Mouse (Mus musculus) intestine, postnatal 0 days (tissue): ENCODE measurements at regions not wholly inside any gene's neighbourhood (a gene's known extent, or its start where the extent isn't known, plus 50 kb on each side); places are given as distances from the start of the nearest gene placed in this dataset.

ENCODE experiments used
- ATAC-seq: fragments of 200-750 bp; cut with Nextera tagmentation; 2 replicates; pipeline ENCODE4 v1.8.0; 2017; ENCODE audit warnings: mild to moderate bottlenecking, moderate TSS enrichment, moderate library complexity
- H3K27ac ChIP-seq: fragments of 300-500 bp; sonication (generic); 2 replicates; pipeline ENCODE4 v1.5.1; 2014; ENCODE audit warnings: mild to moderate bottlenecking, low read depth, low read length, moderate library complexity
- H3K27me3 ChIP-seq: fragments of 300-500 bp; sonication (generic); replicated peaks from 2 replicates; pipeline ENCODE4 v1.6.1; 2014; ENCODE audit warnings: low read length, mixed read lengths; ENCODE audit not compliant: control insufficient read depth, insufficient read depth
- H3K36me3 ChIP-seq: fragments of 300-500 bp; sonication (generic); 2 replicates; pipeline ENCODE4 v1.6.1; 2014; ENCODE audit warnings: mild to moderate bottlenecking, moderate library complexity; ENCODE audit not compliant: control insufficient read depth, insufficient read depth
- H3K4me1 ChIP-seq: fragments of 300-500 bp; sonication (generic); replicated peaks from 2 replicates; pipeline ENCODE4 v1.6.1; 2014; ENCODE audit warnings: antibody characterized with exemption, low read length, mixed read lengths; ENCODE audit not compliant: control insufficient read depth, insufficient read depth
- H3K4me2 ChIP-seq: fragments of 300-500 bp; sonication (generic); replicated peaks from 2 replicates; pipeline ENCODE4 v1.6.1; 2014; ENCODE audit warnings: low read depth, mild to moderate bottlenecking, moderate library complexity
- H3K4me3 ChIP-seq: fragments of 300-500 bp; sonication (generic); 2 replicates; pipeline ENCODE4 v1.5.1; 2014; ENCODE audit warnings: low read depth, low read length
- H3K9ac ChIP-seq: fragments of 300-500 bp; sonication (generic); 2 replicates; pipeline ENCODE4 v1.6.1; 2014; ENCODE audit warnings: mild to moderate bottlenecking, low read depth, low read length
- H3K9me3 ChIP-seq: fragments of 300-500 bp; sonication (generic); 2 replicates; pipeline ENCODE4 v1.6.1; 2016; ENCODE audit warnings: mixed run types; ENCODE audit not compliant: control insufficient read depth
- CTCF ChIP-seq: sonication (generic); IDR thresholded peaks from 2 replicates; pipeline ENCODE4 v1.5.1; 2016; ENCODE audit warnings: low read depth, mild to moderate bottlenecking, control low read depth, antibody characterized with exemption, moderate library complexity
- WGBS: fragments of 180-500 bp; shearing (Covaris S2); extraction: QIAGEN DNeasy Blood & Tissue Kit; methylation state at CpG from one replicate; pipeline ENCODE4 v1.1.7; 2014; 5-methylcytosine and 5-hydroxymethylcytosine counted together

DNA sequence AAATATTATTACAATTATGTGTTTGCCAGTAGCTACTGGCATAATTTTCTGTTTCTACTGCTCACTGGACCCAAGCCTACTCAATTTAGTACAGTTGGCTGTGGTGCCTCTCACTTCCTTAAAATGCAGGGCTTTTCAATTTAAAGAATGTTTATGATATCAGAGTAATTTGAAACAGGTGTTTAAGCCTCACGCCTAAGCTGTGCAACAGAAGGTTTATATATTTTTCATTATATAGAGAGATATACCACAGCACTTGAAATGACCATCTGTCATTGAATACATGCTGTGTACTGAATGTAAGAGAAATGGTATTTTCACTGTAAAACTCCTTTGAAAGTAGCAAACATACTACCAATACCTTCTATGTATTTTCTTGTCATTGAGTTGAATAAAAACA, 376.8 kb downstream of the Otol1 start:
- no peak overlapping the region for H3K9ac ChIP-seq
- no peaks in the 10 kb centered on the region for H3K36me3 ChIP-seq
- 61% methylated on average over 1 of the region's 1 CpGs for WGBS
- no peak overlapping the region for H3K27ac ChIP-seq
- no peaks in the 10 kb centered on the region for H3K4me1 ChIP-seq
- no peak for ATAC-seq
- H3K9me3 ChIP-seq: no peaks in the 10 kb centered on the region
- H3K4me2 ChIP-seq: no peak overlapping the region
- H3K27me3 ChIP-seq: no peaks in the 10 kb centered on the region
- no peak for TF ChIP-seq CTCF
- H3K4me3 ChIP-seq: no peak overlapping the region

GRCm38 (mm10) chr3:70385961-70386360, 378.5 kb downstream of the Otol1 start:
- Histone ChIP-seq H3K9ac (no peak overlapping the region), H3K4me1 (no peaks in the 10 kb centered on the region), H3K36me3 (no peaks in the 10 kb centered on the region), H3K4me3 (no peak overlapping the region), H3K9me3 (no peaks in the 10 kb centered on the region), H3K27me3 (no peaks in the 10 kb centered on the region), H3K4me2 (no peak overlapping the region), H3K27ac (no peak overlapping the region)
- WGBS: 73% methylated on average over 4 of the region's 4 CpGs
- ATAC-seq: no peak
- no peak for TF ChIP-seq CTCF

- WGBS: 66% methylated on average over 2 of the region's 2 CpGs
- Histone ChIP-seq H3K4me2 (no peak overlapping the region), H3K4me3 (no peak overlapping the region), H3K27ac (no peak overlapping the region), H3K36me3 (no peaks in the 10 kb centered on the region), H3K9me3 (no peaks in the 10 kb centered on the region), H3K27me3 (no peaks in the 10 kb centered on the region), H3K4me1 (no peaks in the 10 kb centered on the region), H3K9ac (no peak overlapping the region)
- TF ChIP-seq CTCF: no peak
- ATAC-seq: no peak
Measured at GRCm38 (mm10) chr3:70401187-70401586, 393.8 kb downstream of the Otol1 start.

- Histone ChIP-seq H3K9ac (no peak overlapping the region), H3K4me2 (no peak overlapping the region), H3K4me3 (no peak overlapping the region), H3K27ac (no peak overlapping the region), H3K4me1 (no peaks in the 10 kb centered on the region), H3K9me3 (no peaks in the 10 kb centered on the region), H3K27me3 (no peaks in the 10 kb centered on the region), H3K36me3 (no peaks in the 10 kb centered on the region)
- ATAC-seq: no peak
- no peak for TF ChIP-seq CTCF
- 97% methylated on average over 1 of the region's 1 CpGs for WGBS
Measured at GRCm38 (mm10) chr3:70406571-70406970, 399.2 kb downstream of the Otol1 start.

DNA sequence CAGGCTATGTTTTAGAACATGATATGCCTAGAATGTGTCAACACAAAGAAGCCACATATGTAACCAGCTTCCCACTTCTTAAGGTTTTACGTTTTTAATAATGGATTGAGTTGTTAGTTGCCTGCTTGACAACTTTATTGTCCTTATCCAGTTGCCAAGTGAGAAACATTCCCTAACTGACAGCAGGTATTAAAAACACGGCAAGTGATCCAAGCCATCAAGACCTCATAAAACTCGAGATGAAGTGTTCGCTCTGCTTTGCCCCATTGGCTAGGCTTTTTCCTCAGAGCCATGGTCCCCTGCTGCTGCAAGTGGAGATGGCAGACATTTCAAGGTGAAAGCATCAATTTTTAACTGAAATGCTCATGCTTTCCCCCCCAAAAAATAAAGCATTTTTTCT, 410.9 kb downstream of the Otol1 start:
- no peak overlapping the region for H3K4me3 ChIP-seq
- H3K27ac ChIP-seq: no peak overlapping the region
- H3K9me3 ChIP-seq: no peaks in the 10 kb centered on the region
- no peak for ATAC-seq
- H3K27me3 ChIP-seq: no peaks in the 10 kb centered on the region
- H3K9ac ChIP-seq: no peak overlapping the region
- TF ChIP-seq CTCF: no peak
- no peaks in the 10 kb centered on the region for H3K36me3 ChIP-seq
- WGBS: 73% methylated on average over 4 of the region's 4 CpGs
- no peak overlapping the region for H3K4me2 ChIP-seq
- no peaks in the 10 kb centered on the region for H3K4me1 ChIP-seq

GRCm38 (mm10) chr3:70422016-70422415, 414.6 kb downstream of the Otol1 start:
- Histone ChIP-seq H3K27ac (no peak overlapping the region), H3K4me1 (no peaks in the 10 kb centered on the region), H3K4me2 (no peak overlapping the region), H3K27me3 (no peaks in the 10 kb centered on the region), H3K4me3 (no peak overlapping the region), H3K36me3 (no peaks in the 10 kb centered on the region), H3K9ac (no peak overlapping the region), H3K9me3 (no peaks in the 10 kb centered on the region)
- WGBS: 92% methylated on average over 1 of the region's 1 CpGs
- no peak for ATAC-seq
- TF ChIP-seq CTCF: no peak

DNA sequence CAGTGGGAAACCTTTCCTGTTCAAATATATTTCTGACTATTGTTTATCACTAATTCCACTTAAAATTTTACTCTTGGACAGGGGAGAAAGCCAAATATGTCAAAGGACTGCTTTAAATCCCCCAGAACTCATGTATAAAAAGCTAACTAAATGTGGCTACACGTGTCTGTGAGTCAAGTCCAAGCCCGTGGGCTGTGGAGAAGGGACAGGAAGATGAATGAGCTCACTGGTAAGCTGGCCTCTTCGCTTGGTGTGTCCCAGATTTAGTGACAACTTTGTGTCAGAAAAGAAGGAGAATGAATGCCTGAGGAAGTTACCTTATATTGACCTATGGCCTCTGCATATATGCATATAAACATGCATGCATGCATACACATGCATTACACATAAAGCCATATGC, 415.3 kb downstream of the Otol1 start:
- no peak for ATAC-seq
- Histone ChIP-seq H3K4me3 (no peak overlapping the region), H3K4me2 (no peak overlapping the region), H3K9me3 (no peaks in the 10 kb centered on the region), H3K36me3 (no peaks in the 10 kb centered on the region), H3K4me1 (no peaks in the 10 kb centered on the region), H3K27me3 (no peaks in the 10 kb centered on the region), H3K27ac (no peak overlapping the region), H3K9ac (no peak overlapping the region)
- TF ChIP-seq CTCF: no peak
- 53% methylated on average over 3 of the region's 3 CpGs for WGBS
